Mouse (Mus musculus) midbrain, embryonic 14.5 days (tissue): ENCODE measurements at regions not wholly inside any gene's neighbourhood (a gene's known extent, or its start where the extent isn't known, plus 50 kb on each side); places are given as distances from the start of the nearest gene placed in this dataset.

Source experiments
- ATAC-seq: fragments of 200-750 bp; cut with Nextera tagmentation; 2 replicates; pipeline ENCODE4 v1.8.0; 2017; ENCODE audit warnings: moderate number of reproducible peaks, moderate library complexity; ENCODE audit not compliant: low FRiP score, low TSS enrichment
- DNase-seq: peaks from one replicate; pipeline ENCODE4 v3.0.0-alpha.2; 2015
- H3K27ac ChIP-seq: fragments of 300-500 bp; sonication (generic); replicated peaks from 2 replicates; pipeline ENCODE4 v1.5.1; 2014; ENCODE audit warnings: mild to moderate bottlenecking, low read depth, low read length, moderate library complexity
- H3K27me3 ChIP-seq: fragments of 300-500 bp; sonication (generic); 2 replicates; pipeline ENCODE4 v1.6.1; 2014; ENCODE audit warnings: low read length, control low read depth, mixed read lengths; ENCODE audit not compliant: control insufficient read depth, insufficient read depth
- H3K36me3 ChIP-seq: fragments of 300-500 bp; sonication (generic); 2 replicates; pipeline ENCODE4 v1.6.1; 2014; ENCODE audit warnings: low read length, control low read depth; ENCODE audit not compliant: control insufficient read depth, insufficient read depth
- H3K4me1 ChIP-seq: fragments of 300-500 bp; sonication (generic); 2 replicates; pipeline ENCODE4 v1.6.1; 2014; ENCODE audit warnings: mild to moderate bottlenecking, antibody characterized with exemption, low read length, control low read depth; ENCODE audit not compliant: control insufficient read depth, insufficient read depth
- H3K4me2 ChIP-seq: fragments of 300-500 bp; sonication (generic); 2 replicates; pipeline ENCODE4 v1.6.1; 2014; ENCODE audit warnings: mild to moderate bottlenecking, low read length, moderate library complexity
- H3K4me3 ChIP-seq: fragments of 300-500 bp; sonication (generic); replicated peaks from 2 replicates; pipeline ENCODE4 v1.5.1; 2014; ENCODE audit warnings: low read depth, low read length
- H3K9ac ChIP-seq: fragments of 300-500 bp; sonication (generic); replicated peaks from 2 replicates; pipeline ENCODE4 v1.6.1; 2014; ENCODE audit warnings: mild to moderate bottlenecking, low read length, moderate library complexity
- H3K9me3 ChIP-seq: fragments of 300-500 bp; sonication (generic); 2 replicates; pipeline ENCODE4 v1.6.1; 2016; ENCODE audit warnings: low read length, control low read depth, mixed read lengths; ENCODE audit not compliant: control insufficient read depth
- WGBS: fragments of 180-500 bp; shearing (Covaris S2); extraction: QIAGEN DNeasy Blood & Tissue Kit; methylation state at CpG from one replicate; pipeline ENCODE4 v1.1.7; 2014; 5-methylcytosine and 5-hydroxymethylcytosine counted together

GRCm38 (mm10) chr10:21793641-21794040, 88.3 kb upstream of the Sgk1 start:
- Histone ChIP-seq H3K27me3 (no peaks in the 10 kb centered on the region), H3K9me3 (no peaks in the 10 kb centered on the region), H3K4me2 (no peak overlapping the region), H3K4me3 (no peak overlapping the region), H3K27ac (no peak overlapping the region), H3K4me1 (no peaks in the 10 kb centered on the region), H3K36me3 (no peaks in the 10 kb centered on the region), H3K9ac (no peak overlapping the region)
- DNase-seq (no peak), ATAC-seq (no peak)
- 85% methylated on average over 11 of the region's 11 CpGs for WGBS

- DNase-seq (no peak), ATAC-seq (no peak)
- H3K9me3 ChIP-seq = no peaks in the 10 kb centered on the region
- H3K27me3 ChIP-seq = no peaks in the 10 kb centered on the region
- no peak overlapping the region for H3K4me2 ChIP-seq
- H3K4me1 ChIP-seq = no peaks in the 10 kb centered on the region
- H3K36me3 ChIP-seq = no peaks in the 10 kb centered on the region
- 91% methylated on average over 4 of the region's 4 CpGs for WGBS
- H3K9ac ChIP-seq = no peak overlapping the region
- H3K27ac ChIP-seq = no peak overlapping the region
- H3K4me3 ChIP-seq = no peak overlapping the region
Observed at GRCm38 (mm10) chr10:21796386-21796785, 85.6 kb upstream of the Sgk1 start.

GRCm38 (mm10) chr10:21798103-21798502, 83.9 kb upstream of the Sgk1 start:
- WGBS = 80% methylated on average over 6 of the region's 6 CpGs
- no peak overlapping the region for H3K4me3 ChIP-seq
- H3K36me3 ChIP-seq = no peaks in the 10 kb centered on the region

GRCm38 (mm10) chr10:21801556-21801955, 80.4 kb upstream of the Sgk1 start:
- ATAC-seq (no peak), DNase-seq (no peak)
- Histone ChIP-seq H3K27me3 (no peaks in the 10 kb centered on the region), H3K4me1 (no peaks in the 10 kb centered on the region), H3K9me3 (no peaks in the 10 kb centered on the region), H3K4me2 (no peak overlapping the region), H3K4me3 (no peak overlapping the region), H3K27ac (no peak overlapping the region), H3K9ac (no peak overlapping the region), H3K36me3 (no peaks in the 10 kb centered on the region)
- 86% methylated on average over 5 of the region's 5 CpGs for WGBS

More at GRCm38 (mm10) chr10:21798103-21798502, 83.9 kb upstream of the Sgk1 start:
- H3K4me1 ChIP-seq = no peaks in the 10 kb centered on the region
- no peak for DNase-seq
- no peak overlapping the region for H3K27ac ChIP-seq
- ATAC-seq = no peak
- H3K9me3 ChIP-seq = no peaks in the 10 kb centered on the region
- H3K27me3 ChIP-seq = no peaks in the 10 kb centered on the region
- no peak overlapping the region for H3K4me2 ChIP-seq
- H3K9ac ChIP-seq = no peak overlapping the region

DNA sequence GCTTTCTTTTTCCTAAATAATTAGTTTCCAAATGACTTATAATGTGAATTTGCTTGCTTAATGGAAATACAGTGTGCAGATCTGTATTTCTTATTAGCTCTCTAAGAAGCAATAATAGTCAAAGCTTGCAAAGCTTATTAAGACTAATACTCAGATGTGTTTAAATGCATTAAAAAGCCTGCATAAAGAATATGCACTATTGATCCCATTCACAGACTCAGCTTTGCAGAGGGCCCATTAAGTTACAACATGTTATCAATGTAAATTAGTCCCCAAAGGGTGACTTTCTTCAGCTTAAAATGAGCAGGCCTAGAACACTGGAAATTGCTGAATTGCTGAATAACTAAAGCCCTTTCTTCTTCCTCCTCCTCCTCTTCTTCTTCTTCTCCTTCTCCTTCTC, 78.8 kb upstream of the Sgk1 start:
- H3K4me1 ChIP-seq = no peaks in the 10 kb centered on the region
- ATAC-seq = no peak

GRCm38 (mm10) chr10:21804761-21805160, 77.2 kb upstream of the Sgk1 start:
- no peak for DNase-seq
- H3K4me1 ChIP-seq = no peaks in the 10 kb centered on the region

More for the DNA sequence above, 78.8 kb upstream of the Sgk1 start:
- no peak overlapping the region for H3K27ac ChIP-seq
- H3K4me2 ChIP-seq = no peak overlapping the region
- H3K36me3 ChIP-seq = no peaks in the 10 kb centered on the region
- H3K9me3 ChIP-seq = no peaks in the 10 kb centered on the region
- H3K4me3 ChIP-seq = no peak overlapping the region
- DNase-seq = no peak
- H3K9ac ChIP-seq = no peak overlapping the region
- no peaks in the 10 kb centered on the region for H3K27me3 ChIP-seq

GRCm38 (mm10) chr10:21805606-21806005, 76.4 kb upstream of the Sgk1 start:
- Histone ChIP-seq H3K4me3 (no peak overlapping the region), H3K27ac (no peak overlapping the region), H3K4me1 (no peaks in the 10 kb centered on the region), H3K4me2 (no peak overlapping the region), H3K27me3 (no peaks in the 10 kb centered on the region), H3K9me3 (no peaks in the 10 kb centered on the region), H3K36me3 (no peaks in the 10 kb centered on the region), H3K9ac (no peak overlapping the region)
- WGBS = 51% methylated on average over 6 of the region's 6 CpGs
- no peak for ATAC-seq
- no peak for DNase-seq

More at GRCm38 (mm10) chr10:21804761-21805160, 77.2 kb upstream of the Sgk1 start:
- H3K4me2 ChIP-seq = no peak overlapping the region
- no peak overlapping the region for H3K9ac ChIP-seq
- no peaks in the 10 kb centered on the region for H3K36me3 ChIP-seq
- ATAC-seq = no peak
- H3K27me3 ChIP-seq = no peaks in the 10 kb centered on the region
- no peak overlapping the region for H3K27ac ChIP-seq
- H3K4me3 ChIP-seq = no peak overlapping the region
- no peaks in the 10 kb centered on the region for H3K9me3 ChIP-seq
- 93% methylated on average over 2 of the region's 2 CpGs for WGBS

DNA sequence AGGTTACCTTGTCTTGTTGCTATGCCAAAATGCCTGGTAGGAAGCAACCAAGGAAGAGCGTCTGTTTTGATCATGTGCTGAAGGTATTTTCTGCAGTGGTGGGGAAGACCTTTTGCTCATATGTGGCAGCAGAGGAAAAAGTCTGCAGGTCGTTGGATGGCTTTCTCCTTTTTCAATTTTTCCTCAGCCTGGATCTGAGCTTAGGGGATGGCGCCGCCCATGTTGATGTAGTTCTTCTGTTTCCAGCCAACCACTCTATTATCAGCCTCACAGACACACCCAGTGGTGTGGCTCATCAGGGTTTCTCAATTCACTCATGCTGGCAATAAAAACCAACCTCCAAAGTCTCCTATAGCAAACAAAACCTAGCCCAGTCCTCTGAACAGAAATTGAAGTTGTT, 75.3 kb upstream of the Sgk1 start:
- no peak for ATAC-seq
- H3K9me3 ChIP-seq = no peaks in the 10 kb centered on the region
- H3K27ac ChIP-seq = no peak overlapping the region
- no peaks in the 10 kb centered on the region for H3K36me3 ChIP-seq
- 92% methylated on average over 4 of the region's 4 CpGs for WGBS
- no peak for DNase-seq
- no peaks in the 10 kb centered on the region for H3K4me1 ChIP-seq
- no peak overlapping the region for H3K9ac ChIP-seq
- no peak overlapping the region for H3K4me2 ChIP-seq
- H3K27me3 ChIP-seq = no peaks in the 10 kb centered on the region
- H3K4me3 ChIP-seq = no peak overlapping the region

GRCm38 (mm10) chr10:21819686-21820085, 62.3 kb upstream of the Sgk1 start:
- Histone ChIP-seq H3K36me3 (no peaks in the 10 kb centered on the region), H3K4me1 (peaks cover 6% of the 10 kb centered on the region), H3K27ac (0 out of 2 replicates have a peak overlapping the region, but pooled peaks have one; percentile 57), H3K4me3 (no peak overlapping the region), H3K4me2 (no peak overlapping the region), H3K9ac (no peak overlapping the region), H3K9me3 (no peaks in the 10 kb centered on the region), H3K27me3 (no peaks in the 10 kb centered on the region)
- ATAC-seq (no peak), DNase-seq (peak; percentile 11)
- WGBS = 71% methylated on average over 3 of the region's 3 CpGs
